Mouse (Mus musculus): ENCODE measurements around the gene Capns2.

Gene Capns2

DNA sequence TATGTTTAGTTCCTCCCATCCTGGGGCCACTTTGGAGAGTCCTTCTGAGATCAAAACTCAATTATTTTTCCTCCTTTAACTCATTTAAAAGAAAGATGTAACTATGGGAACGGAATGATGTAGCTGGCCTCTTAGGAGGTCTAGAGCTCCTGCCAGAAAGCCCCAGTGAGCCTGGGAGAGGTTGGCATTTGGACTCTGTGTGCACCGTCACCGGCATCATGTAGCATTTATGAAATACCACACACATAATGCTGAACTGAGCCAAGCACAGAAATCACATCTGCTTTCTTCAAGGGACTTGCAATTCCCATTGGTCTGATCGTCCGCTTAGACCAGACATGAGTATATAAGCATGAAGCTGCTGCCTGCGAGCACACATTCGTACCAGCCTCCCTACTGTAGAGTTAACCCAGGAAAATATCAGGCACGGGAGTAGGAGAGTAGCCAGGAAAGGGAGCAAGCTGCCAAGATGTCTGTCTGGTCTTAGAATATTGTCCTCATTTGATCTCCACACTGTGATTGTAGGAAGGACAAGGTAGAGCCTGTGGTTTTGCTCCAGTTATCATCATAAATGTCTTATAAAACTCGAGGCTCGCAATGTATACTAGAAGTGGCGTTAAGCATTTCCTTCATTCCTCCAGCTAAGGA lies 2.4 kb downstream of the Capns2 start:
- no peak for DNase-seq (ENCODE audit: extremely low read depth, low read depth, low spot score)

GRCm38 (mm10) chr8:92906553-92906952 lies 5.3 kb downstream of the Capns2 start:
- DNase-seq (ENCODE audit: extremely low read depth, low read depth, low spot score) = no peak

DNA sequence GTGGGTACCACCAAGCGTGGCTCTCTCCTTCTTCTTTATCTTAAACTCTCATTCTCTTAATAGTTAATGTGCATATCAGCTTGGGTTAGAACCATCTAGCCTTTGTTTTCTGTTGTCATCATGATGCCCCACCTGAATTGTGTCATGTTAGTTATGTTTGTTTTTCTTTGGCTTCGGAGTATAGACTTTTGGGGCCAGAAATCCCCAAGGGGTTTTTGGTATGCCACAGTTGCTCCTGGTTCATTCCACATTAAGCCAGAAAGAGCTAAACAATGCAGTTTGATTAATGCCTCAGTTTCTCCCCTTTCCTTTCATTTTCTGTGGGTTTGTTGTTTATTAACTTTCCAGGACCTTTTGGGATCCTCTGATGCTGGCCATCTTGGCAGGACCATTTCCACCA lies 7.2 kb downstream of the Capns2 start:
- DNase-seq (ENCODE audit: extremely low read depth, low read depth, low spot score) = no peak

- no peak for DNase-seq (ENCODE audit: extremely low read depth, low read depth, low spot score)
Measured at GRCm38 (mm10) chr8:92911477-92911876, 10.3 kb downstream of the Capns2 start.

DNA sequence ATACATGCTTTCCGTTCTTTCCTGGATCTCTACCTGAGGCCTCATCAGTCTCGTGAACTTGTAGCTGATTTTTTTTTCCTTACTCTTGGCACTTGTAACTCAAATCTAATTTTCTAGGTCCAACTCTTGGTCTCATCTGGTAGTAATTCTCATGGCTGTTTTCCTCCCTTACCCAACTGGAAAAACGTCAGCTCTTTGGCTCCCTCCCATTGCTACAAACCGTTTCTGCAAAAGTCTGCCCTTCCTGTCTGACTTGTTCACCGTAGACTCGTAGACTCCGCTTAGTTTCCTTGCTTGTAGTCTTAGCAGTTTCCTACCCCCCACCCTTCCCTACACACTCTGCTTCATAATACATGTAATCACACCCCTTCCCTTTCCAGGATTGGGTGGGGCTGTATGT lies 12.2 kb downstream of the Capns2 start:
- DNase-seq (ENCODE audit: extremely low read depth, low read depth, low spot score) = no peak

- DNase-seq (ENCODE audit: extremely low read depth, low read depth, low spot score) = no peak
Measured at GRCm38 (mm10) chr8:92916082-92916481, 14.9 kb downstream of the Capns2 start.

GRCm38 (mm10) chr8:92921768-92922167 lies 20.6 kb downstream of the Capns2 start:
- DNase-seq (ENCODE audit: extremely low read depth, low read depth, low spot score) = no peak

DNA sequence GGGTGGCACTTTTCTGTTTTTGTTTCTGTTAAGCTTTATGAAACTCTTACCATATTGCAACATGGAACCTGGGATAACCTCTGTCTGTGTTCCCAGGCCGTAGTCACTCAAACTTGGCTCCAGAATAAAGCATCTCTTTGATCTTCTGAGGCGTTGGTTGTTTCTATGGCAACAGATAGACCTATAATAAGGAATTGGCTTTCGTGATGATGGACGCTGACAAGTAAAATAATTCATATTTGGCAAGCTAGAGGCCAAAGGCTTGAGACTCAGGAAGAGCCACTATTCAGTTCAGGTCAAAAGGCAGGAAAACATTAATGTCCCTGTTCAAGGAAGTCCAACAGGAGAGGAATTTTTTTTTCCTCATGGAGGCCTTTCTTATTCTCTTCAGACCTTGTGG lies 27.8 kb downstream of the Capns2 start:
- DNase-seq (ENCODE audit: extremely low read depth, low read depth, low spot score) = peak; percentile 5

DNA sequence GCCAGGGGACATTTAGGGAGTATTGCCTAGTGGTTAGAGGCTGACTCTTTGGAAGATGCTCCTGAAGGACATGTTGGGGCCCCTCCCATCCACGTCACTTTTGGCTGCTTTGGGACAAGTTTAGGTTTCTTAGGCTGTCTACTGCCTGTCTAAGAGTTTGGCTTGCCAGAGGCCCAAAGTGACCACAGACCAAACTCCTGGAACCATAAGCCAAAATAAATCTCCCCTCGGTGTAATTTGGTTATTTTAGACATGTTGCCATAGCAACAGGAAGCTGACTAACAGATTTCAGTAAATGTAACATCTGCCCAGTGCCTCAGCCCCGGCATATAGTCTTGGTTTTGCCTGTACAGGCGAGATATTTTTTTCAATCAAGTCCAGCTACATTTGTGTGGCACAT lies 36.8 kb downstream of the Capns2 start:
- no peak for DNase-seq (ENCODE audit: extremely low read depth, low read depth, low spot score)

GRCm38 (mm10) chr8:92949071-92949470 lies 47.9 kb downstream of the Capns2 start:
- no peak for DNase-seq (ENCODE audit: extremely low read depth, low read depth, low spot score)

- no peak for DNase-seq (ENCODE audit: extremely low read depth, low read depth, low spot score)
Measured at GRCm38 (mm10) chr8:92950639-92951371, 49.6 kb downstream of the Capns2 start.

All from fat pad, adult 2 months (tissue).